Mouse (Mus musculus): ENCODE results near the gene Vav1. TPM values are rescaled to one million over a fixed set of nuclear protein-coding genes. Genes with fewer than 3 reads are reported as not detected.

The Vav1 gene
- polyA plus RNA-seq, 1 experiment from 2014 or later: 1.4 TPM

DNA sequence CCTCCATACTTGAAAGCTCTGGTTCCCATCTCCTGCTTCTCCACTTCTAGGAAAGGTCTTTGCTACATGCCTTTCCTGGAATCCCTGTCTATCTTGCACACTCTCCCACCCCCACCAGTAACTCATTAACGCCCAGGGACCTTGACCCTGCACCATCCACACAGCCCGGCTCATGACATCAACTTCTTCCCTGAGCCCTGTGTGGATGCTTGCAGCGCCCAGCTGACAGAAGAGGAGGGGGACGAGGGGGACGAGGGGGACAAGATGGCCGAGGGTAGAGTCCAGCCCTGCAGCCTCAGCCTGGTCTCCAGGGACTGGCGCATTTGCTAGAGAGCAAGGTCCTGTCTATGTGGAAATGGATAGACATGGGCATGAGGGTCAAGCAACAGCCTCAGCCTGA lies 45.9 kb upstream of the Vav1 start:
- peak; percentile 71 for ATAC-seq (ENCODE audit: low FRiP score, low TSS enrichment)
- WGBS: 33% methylated on average over 7 of the region's 7 CpGs
- Histone ChIP-seq H3K4me1 (replicated peaks; ENCODE audit: control insufficient read depth, insufficient read depth) (peaks cover 4% of the 10 kb centered on the region), H3K4me2 (replicated peaks; ENCODE audit: low read depth) (no peak overlapping the region), H3K9ac (ENCODE audit: low read length) (no peak overlapping the region), H3K36me3 (ENCODE audit: control insufficient read depth, insufficient read depth, low read length) (peaks cover 25% of the 10 kb centered on the region), H3K27me3 (ENCODE audit: control insufficient read depth, insufficient read depth, low read length) (no peaks in the 10 kb centered on the region), H3K9me3 (ENCODE audit: control insufficient read depth, low read length) (no peaks in the 10 kb centered on the region), H3K27ac (replicated peaks) (no peak overlapping the region), H3K4me3 (ENCODE audit: low read depth, low read length) (no peak overlapping the region)
- peak; percentile 46 for DNase-seq (ENCODE audit: low spot score)
- TF ChIP-seq CTCF (IDR thresholded peaks at IDR 0.05; ENCODE audit: low read depth) (no peak), EP300 (optimal IDR thresholded peaks at IDR 0.05) (no peak)

DNA sequence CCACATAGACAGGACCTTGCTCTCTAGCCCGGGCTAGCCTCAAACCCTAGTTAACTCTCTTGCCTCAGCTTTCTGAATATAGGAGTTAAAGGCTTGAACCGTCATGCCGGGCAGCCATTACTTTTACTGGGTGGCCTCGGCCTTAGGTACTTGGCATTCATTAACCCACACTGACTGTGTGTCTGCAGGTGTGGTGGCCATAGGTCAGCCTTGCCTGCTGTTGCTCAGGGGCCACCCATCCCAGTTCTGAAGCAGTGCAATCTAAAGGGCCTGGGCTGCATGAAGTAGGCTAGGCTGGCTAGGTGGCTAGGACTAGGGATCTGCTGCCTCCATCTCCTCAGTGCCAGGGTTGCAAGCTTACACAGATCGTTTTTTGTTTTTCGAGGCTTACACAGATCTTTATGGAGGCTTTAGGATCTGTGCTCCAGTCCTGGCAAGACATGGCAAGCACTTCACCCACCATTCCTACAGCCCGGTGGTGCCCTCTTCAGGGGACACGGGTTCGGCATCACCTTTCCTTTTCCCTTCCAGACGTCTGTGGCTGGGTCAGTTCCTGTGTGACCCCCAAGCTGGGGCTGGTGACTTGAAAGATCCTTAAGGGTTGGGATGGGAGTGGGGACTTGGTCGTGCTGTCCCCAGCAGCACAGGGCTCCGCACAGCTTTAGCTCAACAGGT lies 44.5 kb upstream of the Vav1 start:
- H3K9me3 ChIP-seq (ENCODE audit: control insufficient read depth, low read length): no peaks in the 10 kb centered on the region
- peaks cover 25% of the 10 kb centered on the region for H3K36me3 ChIP-seq (ENCODE audit: control insufficient read depth, insufficient read depth, low read length)
- H3K4me1 ChIP-seq (replicated peaks; ENCODE audit: control insufficient read depth, insufficient read depth): peaks cover 4% of the 10 kb centered on the region
- no peak overlapping the region for H3K4me2 ChIP-seq (replicated peaks; ENCODE audit: low read depth)
- no peaks in the 10 kb centered on the region for H3K27me3 ChIP-seq (ENCODE audit: control insufficient read depth, insufficient read depth, low read length)
- no peak overlapping the region for H3K4me3 ChIP-seq (ENCODE audit: low read depth, low read length)
- no peak overlapping the region for H3K9ac ChIP-seq (ENCODE audit: low read length)
- 79% methylated on average over 12 of the region's 12 CpGs for WGBS
- TF ChIP-seq CTCF (IDR thresholded peaks at IDR 0.05; ENCODE audit: low read depth) (peak; percentile 18; the same call in 1 of the 2 replicates), EP300 (optimal IDR thresholded peaks at IDR 0.05) (no peak)
- H3K27ac ChIP-seq (replicated peaks): no peak overlapping the region
- DNase-seq (ENCODE audit: low spot score) (no peak), ATAC-seq (ENCODE audit: low FRiP score, low TSS enrichment) (no peak)

DNA sequence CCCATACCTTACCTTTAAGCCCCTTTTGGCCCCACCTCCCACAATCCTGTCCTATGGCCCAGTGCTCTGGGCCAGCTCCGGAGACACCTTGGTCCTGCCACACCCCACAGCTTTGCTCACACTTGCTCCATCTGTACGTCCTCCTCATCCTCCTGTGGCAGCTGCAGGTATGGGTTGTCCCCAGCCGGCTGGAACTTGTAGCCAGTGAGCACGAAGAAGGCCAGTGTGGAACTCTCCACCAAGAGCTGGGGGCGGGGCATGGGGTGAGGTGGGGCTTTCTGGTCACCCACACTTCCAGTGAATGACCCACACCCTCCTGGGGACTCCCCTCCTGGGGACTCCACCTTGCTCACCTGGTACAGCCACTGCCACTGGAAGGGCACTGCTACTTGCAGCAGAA lies 43.1 kb upstream of the Vav1 start:
- Histone ChIP-seq H3K4me3 (ENCODE audit: low read depth, low read length) (no peak overlapping the region), H3K36me3 (ENCODE audit: control insufficient read depth, insufficient read depth, low read length) (peaks cover 25% of the 10 kb centered on the region), H3K4me1 (replicated peaks; ENCODE audit: control insufficient read depth, insufficient read depth) (no peaks in the 10 kb centered on the region), H3K9me3 (ENCODE audit: control insufficient read depth, low read length) (no peaks in the 10 kb centered on the region), H3K9ac (ENCODE audit: low read length) (no peak overlapping the region), H3K4me2 (replicated peaks; ENCODE audit: low read depth) (no peak overlapping the region), H3K27me3 (ENCODE audit: control insufficient read depth, insufficient read depth, low read length) (no peaks in the 10 kb centered on the region), H3K27ac (replicated peaks) (no peak overlapping the region)
- WGBS: 81% methylated on average over 5 of the region's 5 CpGs
- no peak for DNase-seq (ENCODE audit: low spot score)
- ATAC-seq (ENCODE audit: low FRiP score, low TSS enrichment): peak; percentile 11; the same call in 1 of the 2 replicates
- TF ChIP-seq EP300 (optimal IDR thresholded peaks at IDR 0.05): no peak
- TF ChIP-seq CTCF (IDR thresholded peaks at IDR 0.05; ENCODE audit: low read depth): no peak

DNA sequence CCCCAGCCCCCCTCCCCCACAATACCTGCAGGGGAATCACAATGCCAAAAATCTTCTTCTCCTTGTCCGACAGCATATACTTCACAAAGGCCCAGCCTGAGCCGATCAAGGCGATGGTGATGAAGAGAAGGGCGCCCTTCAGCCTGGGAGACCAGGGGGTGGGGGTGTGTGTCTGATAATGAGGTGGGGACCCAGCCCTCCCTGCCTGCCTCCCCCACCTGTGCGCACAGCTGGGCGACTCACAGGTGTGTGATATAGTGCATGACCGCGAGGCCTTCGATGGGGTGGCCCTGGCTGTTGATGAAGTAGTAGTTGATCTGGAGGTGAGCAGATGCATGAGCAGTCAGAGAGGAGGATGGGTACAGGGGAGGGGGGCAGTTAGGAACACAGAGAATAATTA lies 41.7 kb upstream of the Vav1 start:
- ATAC-seq (ENCODE audit: low FRiP score, low TSS enrichment): no peak

DNA sequence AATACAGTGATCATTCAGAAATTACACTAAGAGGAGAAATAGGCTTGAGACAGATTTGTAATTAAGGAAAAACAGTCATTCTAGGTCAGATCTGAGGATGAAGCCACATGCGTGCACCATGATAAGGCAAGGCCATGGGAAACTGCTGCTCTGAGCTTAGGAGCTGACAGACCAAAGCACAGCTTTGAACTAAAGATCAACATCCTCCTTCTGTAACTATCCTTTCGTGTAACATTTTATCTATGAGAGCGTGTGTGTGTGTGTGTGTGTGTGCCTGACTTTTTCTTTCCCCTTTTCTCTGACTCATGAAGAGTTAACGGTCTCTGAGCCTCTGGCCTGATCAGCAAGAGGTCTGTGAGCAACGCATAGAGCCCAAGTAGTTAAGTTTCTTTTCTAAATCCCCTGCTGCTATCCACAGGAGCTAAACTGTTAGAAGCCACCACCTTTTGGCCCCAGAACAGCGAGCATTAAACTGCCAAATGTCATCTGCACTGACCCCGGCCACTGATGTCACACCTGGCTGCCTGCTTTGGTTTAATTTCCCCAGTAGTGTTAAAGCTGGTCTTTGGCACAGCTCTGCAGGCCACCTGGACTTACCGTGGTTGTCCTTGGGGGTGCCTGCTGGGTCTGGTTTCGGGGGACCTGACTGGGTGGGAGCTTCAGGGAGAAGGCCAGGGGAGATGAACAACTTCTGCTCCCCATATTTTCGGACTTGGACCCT lies 35.1 kb upstream of the Vav1 start:
- Histone ChIP-seq H3K4me2 (replicated peaks; ENCODE audit: low read depth) (no peak overlapping the region), H3K9ac (ENCODE audit: low read length) (no peak overlapping the region), H3K4me3 (ENCODE audit: low read depth, low read length) (no peak overlapping the region), H3K4me1 (replicated peaks; ENCODE audit: control insufficient read depth, insufficient read depth) (peaks cover 5% of the 10 kb centered on the region; the same call in 1 of the 2 replicates), H3K27me3 (ENCODE audit: control insufficient read depth, insufficient read depth, low read length) (no peaks in the 10 kb centered on the region), H3K27ac (replicated peaks) (no peak overlapping the region), H3K9me3 (ENCODE audit: control insufficient read depth, low read length) (no peaks in the 10 kb centered on the region), H3K36me3 (ENCODE audit: control insufficient read depth, insufficient read depth, low read length) (peaks cover 10% of the 10 kb centered on the region)
- 76% methylated on average over 10 of the region's 10 CpGs for WGBS
- TF ChIP-seq CTCF (IDR thresholded peaks at IDR 0.05; ENCODE audit: low read depth) (no peak), EP300 (optimal IDR thresholded peaks at IDR 0.05) (no peak)
- DNase-seq (ENCODE audit: low spot score) (no peak), ATAC-seq (ENCODE audit: low FRiP score, low TSS enrichment) (no peak)

More for the DNA sequence above, 41.7 kb upstream of the Vav1 start:
- H3K9me3 ChIP-seq (ENCODE audit: control insufficient read depth, low read length): no peaks in the 10 kb centered on the region
- no peak overlapping the region for H3K27ac ChIP-seq (replicated peaks)
- H3K36me3 ChIP-seq (ENCODE audit: control insufficient read depth, insufficient read depth, low read length): peaks cover 28% of the 10 kb centered on the region
- no peak for DNase-seq (ENCODE audit: low spot score)
- H3K9ac ChIP-seq (ENCODE audit: low read length): no peak overlapping the region
- no peaks in the 10 kb centered on the region for H3K4me1 ChIP-seq (replicated peaks; ENCODE audit: control insufficient read depth, insufficient read depth)
- TF ChIP-seq EP300 (optimal IDR thresholded peaks at IDR 0.05) (no peak), CTCF (IDR thresholded peaks at IDR 0.05; ENCODE audit: low read depth) (no peak)
- no peak overlapping the region for H3K4me3 ChIP-seq (ENCODE audit: low read depth, low read length)
- no peak overlapping the region for H3K4me2 ChIP-seq (replicated peaks; ENCODE audit: low read depth)
- WGBS: 93% methylated on average over 9 of the region's 9 CpGs
- H3K27me3 ChIP-seq (ENCODE audit: control insufficient read depth, insufficient read depth, low read length): no peaks in the 10 kb centered on the region
